Mouse (Mus musculus) heart, embryonic 14.5 days (tissue): ENCODE measurements around the gene Dot1l. TPM values are rescaled to one million over a fixed set of nuclear protein-coding genes. Genes with fewer than 3 reads are reported as not detected.
"Not testable (repeated sequence)": the region's sequence is repeated elsewhere in the genome, so short reads cannot be mapped to it uniquely, and the experiment has no call there.

Source experiments
- ATAC-seq: fragments of 200-750 bp; cut with Nextera tagmentation; 2 replicates; pipeline ENCODE4 v1.8.0; 2017; ENCODE audit warnings: low read depth, moderate TSS enrichment; ENCODE audit not compliant: insufficient number of reproducible peaks, insufficient read depth, low FRiP score
- H3K27ac ChIP-seq, 2 experiments: fragments of 200-500 bp in 1 of 2; fragments of 300-500 bp in 1 of 2; sonication (generic) in 1 of 2; replicated peaks in 1 of 2; 2 replicates each; pipeline ENCODE4 v1.5.1; 2012 to 2014; ENCODE audit warnings: low read depth in 2 of 2, low read length in 2 of 2, control low read depth in 1 of 2, mild to moderate bottlenecking in 1 of 2, mixed read lengths in 1 of 2; ENCODE audit not compliant: control insufficient read depth in 1 of 2, insufficient read depth in 1 of 2
- H3K27me3 ChIP-seq: fragments of 300-500 bp; sonication (generic); 2 replicates; pipeline ENCODE4 v1.6.1; 2014; ENCODE audit warnings: mild to moderate bottlenecking, low read length, control low read depth; ENCODE audit not compliant: control insufficient read depth, insufficient read depth
- H3K36me3 ChIP-seq: fragments of 300-500 bp; sonication (generic); 2 replicates; pipeline ENCODE4 v1.6.1; 2014; ENCODE audit warnings: mild to moderate bottlenecking, control low read depth, low read length, mixed read lengths; ENCODE audit not compliant: control insufficient read depth, insufficient read depth
- H3K4me1 ChIP-seq, 2 experiments: fragments of 200-500 bp in 1 of 2; fragments of 300-500 bp in 1 of 2; sonication (generic) in 1 of 2; 2 replicates each; pipeline ENCODE4 v1.6.1; 2012 to 2014; ENCODE audit warnings: low read length in 2 of 2, control low read depth in 1 of 2, mixed read lengths in 1 of 2; ENCODE audit not compliant: control insufficient read depth in 2 of 2, insufficient read depth in 2 of 2
- H3K4me2 ChIP-seq: fragments of 300-500 bp; sonication (generic); 2 replicates; pipeline ENCODE4 v1.6.1; 2014; ENCODE audit warnings: mild to moderate bottlenecking, low read length
- H3K4me3 ChIP-seq, 2 experiments: fragments of 200-500 bp in 1 of 2; fragments of 300-500 bp in 1 of 2; sonication (generic) in 1 of 2; 2 replicates each; pipeline ENCODE4 v1.5.1; 2012 to 2014; ENCODE audit warnings: low read length in 2 of 2, mild to moderate bottlenecking in 2 of 2, control low read depth in 1 of 2, low read depth in 1 of 2, moderate library complexity in 1 of 2; ENCODE audit not compliant: control insufficient read depth in 1 of 2, insufficient read depth in 1 of 2
- H3K9ac ChIP-seq: fragments of 300-500 bp; sonication (generic); 2 replicates; pipeline ENCODE4 v1.6.1; 2014; ENCODE audit warnings: mild to moderate bottlenecking, low read length
- H3K9me3 ChIP-seq: fragments of 300-500 bp; sonication (generic); 2 replicates; pipeline ENCODE4 v1.6.1; 2016; ENCODE audit warnings: low read length, control low read depth; ENCODE audit not compliant: control insufficient read depth
- whole genome bisulfite sequencing: fragments of 180-500 bp; shearing (Covaris S2); extraction: QIAGEN DNeasy Blood & Tissue Kit; methylation state at CpG from one replicate; pipeline ENCODE4 v1.1.7; 2014; 5-methylcytosine and 5-hydroxymethylcytosine counted together
- polyA plus RNA-seq: library from polyadenylated mRNA; unstranded; fragments of >200 nt; fragmentation: Nextera tagmentation; extraction: Ambion mirVana; gene quantifications from 2 replicates; pipeline ENCODE4 v1.2.1, GENCODE M21; 2014

Gene Dot1l
- polyA plus RNA-seq, 1 experiment from 2014 or later = 26.5 TPM

DNA sequence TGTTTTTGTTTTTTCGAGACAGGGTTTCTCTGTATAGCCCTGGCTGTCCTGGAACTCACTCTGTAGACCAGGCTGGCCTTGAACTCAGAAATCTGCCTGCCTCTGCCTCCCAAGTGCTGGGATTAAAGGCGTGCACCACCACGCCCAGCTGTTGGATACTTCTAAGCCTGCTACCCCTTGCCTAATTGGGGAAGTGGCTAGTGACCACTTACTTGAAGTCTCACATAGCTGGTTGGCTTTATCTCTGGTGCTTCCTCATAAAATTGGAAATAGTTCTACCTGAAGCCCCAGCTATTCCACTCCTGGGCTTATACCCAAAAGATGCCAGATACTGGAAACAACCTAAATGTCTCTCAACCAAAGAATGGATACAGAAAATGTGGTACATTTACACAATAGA lies 61.3 kb downstream of the Dot1l start:
- H3K9me3 ChIP-seq, ATAC-seq, H3K36me3 ChIP-seq, H3K4me3 ChIP-seq, H3K27me3 ChIP-seq, H3K4me1 ChIP-seq, H3K9ac ChIP-seq, H3K27ac ChIP-seq, H3K4me2 ChIP-seq: not testable (repeated sequence)
- WGBS = 85% methylated on average over 3 of the region's 3 CpGs

DNA sequence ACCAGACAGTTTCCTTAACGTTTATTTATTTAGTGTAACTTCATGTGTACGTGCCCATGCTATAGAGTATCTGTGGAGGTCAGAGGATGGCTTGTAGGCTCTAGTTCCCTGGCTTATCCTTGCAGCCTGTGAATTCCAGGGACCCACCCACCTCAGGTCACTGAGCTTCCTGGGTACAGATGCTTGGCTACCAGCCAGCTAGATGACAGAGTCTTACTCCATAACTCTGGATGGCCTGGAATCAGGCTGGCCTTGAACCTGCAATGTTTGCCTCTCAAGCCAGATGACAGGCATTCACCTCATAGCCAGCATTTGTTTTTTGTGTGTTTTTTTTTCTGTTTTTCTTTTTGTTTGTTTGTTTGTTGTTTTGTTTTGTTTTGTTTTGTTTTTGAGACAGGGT lies 62.2 kb downstream of the Dot1l start:
- no peaks in the 10 kb centered on the region for H3K36me3 ChIP-seq
- no peaks in the 10 kb centered on the region for H3K27me3 ChIP-seq
- H3K9me3 ChIP-seq = no peaks in the 10 kb centered on the region
- H3K4me2 ChIP-seq = no peak overlapping the region
- no peak for ATAC-seq
- no peak overlapping the region for H3K4me3 ChIP-seq
- no peak overlapping the region for H3K9ac ChIP-seq
- 65% methylated on average over 2 of the region's 2 CpGs for WGBS
- peaks cover 3 to 7% of the 10 kb centered on the region in 2 experiments; a peak in 2 of 4 replicates for H3K4me1 ChIP-seq
- no peak overlapping the region for H3K27ac ChIP-seq

DNA sequence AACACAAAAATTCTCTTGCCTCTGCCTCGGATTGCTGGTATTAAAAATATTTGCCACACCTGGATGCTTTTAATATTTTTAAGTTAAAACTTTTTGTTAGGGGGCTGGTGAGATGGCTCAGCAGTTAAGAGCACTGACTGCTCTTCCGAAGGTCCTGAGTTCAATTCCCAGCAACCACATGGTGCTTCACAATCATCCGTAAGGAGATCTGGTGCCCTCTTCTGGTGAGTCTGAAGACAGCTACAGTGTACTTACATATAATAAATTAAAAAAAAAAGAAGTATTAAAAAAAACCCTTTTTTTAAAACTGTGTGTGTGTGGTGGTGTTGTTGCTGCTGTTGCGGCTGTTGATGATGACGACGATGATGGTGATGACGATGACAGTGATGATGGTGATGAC lies 62.9 kb downstream of the Dot1l start:
- not testable (repeated sequence) for H3K36me3 ChIP-seq, ATAC-seq, H3K27ac ChIP-seq, H3K4me3 ChIP-seq, H3K4me2 ChIP-seq, H3K9ac ChIP-seq, H3K4me1 ChIP-seq, H3K27me3 ChIP-seq, H3K9me3 ChIP-seq
- WGBS = 85% methylated on average over 7 of the region's 7 CpGs

DNA sequence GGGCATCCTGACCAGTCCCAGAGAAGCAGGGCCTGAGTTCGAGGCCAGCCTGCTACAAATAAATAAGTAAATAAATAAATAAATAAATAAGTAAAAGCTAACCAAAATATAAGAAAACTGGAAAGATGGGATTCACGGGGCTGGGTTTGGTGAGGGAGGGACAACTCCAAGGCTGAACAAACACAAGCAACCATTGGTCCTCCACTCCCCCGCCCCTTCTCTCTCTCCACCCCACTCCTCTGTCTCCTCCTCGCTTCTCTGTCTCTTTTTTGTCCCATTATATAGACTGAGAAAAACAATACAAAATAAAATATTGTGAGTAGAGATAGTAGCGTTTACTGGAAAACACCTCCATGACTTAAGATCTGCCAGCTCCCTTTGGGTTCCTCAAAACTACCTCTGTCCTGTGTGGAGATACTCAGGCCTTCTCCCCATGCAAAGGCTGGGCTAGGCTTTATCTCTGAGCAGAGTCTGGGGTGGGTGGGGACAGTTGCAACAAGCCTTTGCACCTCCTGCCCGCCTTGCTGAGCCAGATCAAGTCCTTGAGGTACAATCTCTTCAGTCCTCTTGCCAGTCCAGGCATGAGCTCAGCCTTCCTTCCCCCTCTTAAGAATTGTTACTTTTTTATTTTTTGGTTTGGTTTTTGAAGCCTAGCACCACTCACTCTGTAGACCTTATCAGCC lies 63.7 kb downstream of the Dot1l start:
- ATAC-seq = no peak
- Histone ChIP-seq H3K36me3 (no peaks in the 10 kb centered on the region), H3K27me3 (no peaks in the 10 kb centered on the region), H3K27ac (no peak overlapping the region), H3K4me3 (no peak overlapping the region), H3K4me1 (no peaks in the 10 kb centered on the region), H3K9me3 (no peaks in the 10 kb centered on the region), H3K9ac (no peak overlapping the region), H3K4me2 (no peak overlapping the region)
- 59% methylated on average over 6 of the region's 6 CpGs for WGBS

DNA sequence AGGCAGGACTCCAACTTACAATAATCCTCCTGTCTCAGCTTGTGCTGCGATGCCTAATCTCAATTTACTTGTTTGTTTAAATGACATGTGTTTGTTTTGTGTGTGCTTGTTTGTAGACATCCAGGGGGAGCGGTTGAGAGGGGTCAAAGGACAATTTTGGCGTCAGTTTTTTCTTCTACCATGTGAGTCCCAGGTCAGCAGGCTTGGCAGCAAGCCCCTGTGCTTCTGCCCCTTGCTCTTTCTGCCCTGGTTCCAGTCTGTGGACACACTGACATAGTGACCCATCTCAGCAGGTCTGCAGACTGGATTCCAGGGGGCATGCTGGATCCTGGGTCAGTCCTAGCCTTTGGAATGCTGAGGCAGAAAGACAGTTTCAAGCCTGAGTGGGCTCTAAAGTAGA lies 64.4 kb downstream of the Dot1l start:
- ATAC-seq = no peak
- Histone ChIP-seq H3K4me3 (no peak overlapping the region), H3K4me1 (no peaks in the 10 kb centered on the region), H3K4me2 (no peak overlapping the region), H3K36me3 (no peaks in the 10 kb centered on the region), H3K9ac (no peak overlapping the region), H3K27me3 (no peaks in the 10 kb centered on the region), H3K27ac (no peak overlapping the region), H3K9me3 (no peaks in the 10 kb centered on the region)
- 43% methylated on average over 3 of the region's 3 CpGs for WGBS

DNA sequence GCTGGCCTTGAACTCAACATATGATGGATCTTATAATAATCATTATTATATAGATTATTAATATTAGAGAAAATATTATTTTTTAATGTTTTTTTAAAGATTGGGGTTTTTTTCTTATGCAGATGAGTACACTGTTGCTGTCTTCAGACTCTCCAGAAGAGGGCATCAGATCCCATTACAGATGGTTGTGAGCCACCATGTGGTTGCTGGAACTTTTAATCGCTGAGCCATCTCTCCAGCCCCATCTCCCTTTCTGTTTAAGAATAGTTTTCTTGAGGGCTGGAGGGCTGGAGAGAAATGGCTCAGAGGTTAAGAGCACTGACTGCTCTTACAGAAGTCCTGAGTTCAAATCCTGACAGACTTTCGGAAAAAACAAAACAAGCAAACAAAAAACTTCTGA lies 67.0 kb downstream of the Dot1l start:
- no peak overlapping the region for H3K4me2 ChIP-seq
- H3K4me3 ChIP-seq = no peak overlapping the region
- no peaks in the 10 kb centered on the region for H3K4me1 ChIP-seq
- no peaks in the 10 kb centered on the region for H3K27me3 ChIP-seq
- no peak for ATAC-seq
- no peaks in the 10 kb centered on the region for H3K9me3 ChIP-seq
- H3K36me3 ChIP-seq = no peaks in the 10 kb centered on the region
- 36% methylated on average over 2 of the region's 2 CpGs for WGBS
- no peak overlapping the region for H3K9ac ChIP-seq
- no peak overlapping the region for H3K27ac ChIP-seq

DNA sequence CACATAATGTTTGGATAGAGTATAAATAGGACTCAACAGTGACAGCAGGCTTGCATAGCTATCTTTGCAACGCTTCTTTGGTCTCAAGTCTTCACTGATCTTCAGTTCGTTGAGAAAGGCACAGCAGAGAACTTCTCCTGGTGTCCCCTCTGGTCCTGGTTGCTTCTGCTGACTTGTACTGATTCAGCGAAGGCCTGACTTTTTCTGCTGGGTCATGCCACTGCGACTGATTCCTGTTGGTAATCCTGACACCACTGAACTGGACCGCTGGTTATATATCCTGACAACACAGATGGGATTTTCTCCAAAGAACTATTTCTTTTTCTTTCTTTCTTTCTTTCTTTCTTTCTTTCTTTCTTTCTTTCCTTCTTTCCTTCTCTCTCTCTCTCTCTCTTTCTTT lies 67.5 kb downstream of the Dot1l start:
- 0 out of 2 replicates have a peak, but pooled peaks cover 1% of the 10 kb centered on the region for H3K36me3 ChIP-seq
- no peak overlapping the region for H3K4me3 ChIP-seq
- no peak overlapping the region for H3K9ac ChIP-seq
- H3K27ac ChIP-seq = no peak overlapping the region
- no peaks in the 10 kb centered on the region for H3K27me3 ChIP-seq
- 83% methylated on average over 5 of the region's 5 CpGs for WGBS
- H3K4me1 ChIP-seq = peaks cover 0 to under 1% of the 10 kb centered on the region in 2 experiments; a peak in 2 of 4 replicates
- no peak overlapping the region for H3K4me2 ChIP-seq
- no peaks in the 10 kb centered on the region for H3K9me3 ChIP-seq
- no peak for ATAC-seq

DNA sequence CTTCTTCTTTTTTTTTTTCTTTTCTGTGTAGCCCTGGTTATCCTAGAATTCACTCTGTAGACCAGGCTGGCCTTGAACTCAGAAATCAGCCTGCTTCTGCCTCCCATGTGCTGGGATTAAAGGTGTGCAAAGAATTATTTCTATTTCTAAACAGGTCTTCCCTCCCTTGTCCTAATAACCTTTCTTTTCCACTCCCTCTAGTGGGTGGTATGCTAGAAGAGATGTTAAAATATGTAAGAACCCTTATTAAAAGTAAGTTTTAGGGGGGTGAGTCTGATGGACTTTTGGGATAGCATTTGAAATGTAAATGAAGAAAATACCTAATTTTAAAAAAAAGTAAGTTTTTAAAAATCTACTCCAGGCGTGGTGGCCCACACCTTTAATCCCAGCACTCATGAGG lies 68.3 kb downstream of the Dot1l start:
- no peaks in the 10 kb centered on the region for H3K27me3 ChIP-seq
- no peak overlapping the region for H3K9ac ChIP-seq
- H3K4me2 ChIP-seq = no peak overlapping the region
- 80% methylated on average over 1 of the region's 1 CpGs for WGBS
- H3K4me3 ChIP-seq = no peak overlapping the region
- no peak overlapping the region for H3K27ac ChIP-seq
- no peak for ATAC-seq
- no peaks in the 10 kb centered on the region for H3K9me3 ChIP-seq
- peaks cover 7% of the 10 kb centered on the region; the same call in 1 of the 2 replicates for H3K36me3 ChIP-seq
- H3K4me1 ChIP-seq = peaks cover 2 to 9% of the 10 kb centered on the region in 2 experiments; a peak in 3 of 4 replicates
